Mouse (Mus musculus) CH12.LX (cell line): Measurements from ENCODE around the gene Cdh22.

ENCODE experiments used
- CHD1 ChIP-seq: IDR thresholded peaks from 2 replicates; pipeline ENCODE4 v1.6.1; 2012; ENCODE audit warnings: low read depth, low read length, improper control_type of control experiment, inconsistent platforms
- CTCF ChIP-seq, 2 experiments: IDR thresholded peaks in 1 of 2; conservative IDR thresholded peaks in 1 of 2; 2 replicates each; pipeline ENCODE4 v1.5.1; 2011 to 2012; ENCODE audit warnings: low read depth in 2 of 2, low read length in 2 of 2, improper control_type of control experiment in 1 of 2, inconsistent platforms in 1 of 2, mild to moderate bottlenecking in 1 of 2, moderate library complexity in 1 of 2
- E2F4 ChIP-seq: IDR thresholded peaks from 2 replicates; pipeline ENCODE4 v1.6.1; 2011; ENCODE audit warnings: low read depth, low read length, improper control_type of control experiment; ENCODE audit not compliant: insufficient replicate concordance
- EP300 ChIP-seq: IDR thresholded peaks from 2 replicates; pipeline ENCODE4 v1.6.1; 2011; ENCODE audit warnings: low read length, improper control_type of control experiment
- HCFC1 ChIP-seq: IDR thresholded peaks from 2 replicates; pipeline ENCODE4 v1.6.1; 2012; ENCODE audit warnings: low read depth, mild to moderate bottlenecking, inconsistent platforms, low read length, improper control_type of control experiment
- MAX ChIP-seq: IDR thresholded peaks from 2 replicates; pipeline ENCODE4 v1.6.1; 2011; ENCODE audit warnings: low read length, improper control_type of control experiment
- MXI1 ChIP-seq: IDR thresholded peaks from 2 replicates; pipeline ENCODE4 v1.6.1; 2011; ENCODE audit warnings: mild to moderate bottlenecking, low read depth, low read length, improper control_type of control experiment
- POLR2A ChIP-seq: IDR thresholded peaks from 2 replicates; pipeline ENCODE4 v1.6.1; 2011; ENCODE audit warnings: low read depth, mild to moderate bottlenecking, improper control_type of control experiment, low read length
- POLR2AphosphoS2 ChIP-seq: IDR thresholded peaks from 2 replicates; pipeline ENCODE4 v1.6.1; 2011; ENCODE audit warnings: low read depth, low read length, improper control_type of control experiment
- ZC3H11A ChIP-seq: IDR thresholded peaks from 2 replicates; pipeline ENCODE4 v1.6.1; 2012; ENCODE audit warnings: low read depth, mild to moderate bottlenecking, inconsistent platforms, low read length, improper control_type of control experiment
- ZNF384 ChIP-seq: IDR thresholded peaks from 2 replicates; pipeline ENCODE4 v1.6.1; 2012; ENCODE audit warnings: low read depth, low read length, improper control_type of control experiment, inconsistent platforms

- TF ChIP-seq MAX, result no peak
- no peak for TF ChIP-seq EP300
- no peak for TF ChIP-seq ZC3H11A
- TF ChIP-seq CTCF (conservative IDR thresholded peaks at IDR 0.05 in 1 of 2, IDR thresholded peaks at IDR 0.05 in 1 of 2; ENCODE audit: low read depth in 2 of 2, low read length in 2 of 2), result no peak
- no peak for TF ChIP-seq E2F4
- no peak for TF ChIP-seq ZNF384
- no peak for TF ChIP-seq POLR2A
- TF ChIP-seq HCFC1, result no peak
- no peak for TF ChIP-seq POLR2AphosphoS2
- no peak for TF ChIP-seq CHD1
- no peak for TF ChIP-seq MXI1
Measured at GRCm38 (mm10) chr2:165126896-165127562, 107.6 kb downstream of the Cdh22 start.
